Mouse (Mus musculus) CD4-positive naive resting alpha-beta T cell, adult 76 days (primary cell): ENCODE data around the gene Fam205c. TPM values are rescaled to one million over a fixed set of nuclear protein-coding genes. Genes with fewer than 3 reads are reported as not detected.

Experiments used
- total RNA-seq: library from RNA; stranded (reverse); gene quantifications from one replicate; pipeline ENCODE4 v1.2.4, GENCODE M21; 2023

Fam205c gene
- not detected for total RNA-seq

GRCm38 (mm10) chr4:42874134-42874533, at the start of gene Fam205c:
Gene Fam205c (minus strand): TSS chr4:42874234.

GRCm38 (mm10) chr4:42916617-42917401, 42.8 kb upstream of the Fam205c start, which contains the start of gene Phf24:
Gene Phf24 (plus strand): TSS chr4:42916660.

GRCm38 (mm10) chr4:42856671-42857070, 17.4 kb downstream of the Fam205c start, which contains the start of gene Gm12394:
Gene Gm12394 (minus strand): TSS chr4:42856771.

DNA sequence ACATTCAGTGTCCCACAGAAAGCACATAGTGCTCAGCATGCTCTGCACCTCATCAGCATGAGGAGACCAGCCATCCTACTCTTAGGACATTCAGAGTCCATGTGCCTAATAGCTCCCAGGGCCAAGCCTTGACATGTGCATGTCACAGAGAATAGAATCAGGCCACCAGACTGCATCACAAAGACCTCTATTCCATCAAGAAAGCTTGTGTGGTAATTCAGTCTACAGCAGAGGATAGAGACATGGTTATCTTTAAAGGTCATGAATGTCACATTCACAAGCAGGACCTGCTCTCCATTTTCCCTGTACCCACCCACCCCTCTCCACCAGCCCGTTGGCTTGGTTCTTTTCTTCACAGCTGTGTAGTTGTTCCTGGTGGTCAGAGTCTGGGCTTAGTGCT, 20.2 kb downstream of the Fam205c start, which contains the start of gene Fam205a1:
Fam205a1 (minus strand) TSS at position 101 of the 400 bp plus-strand sequence.

Other genes starting within 250 kb of the Fam205c start
- gene Gm2564, start 244.5 kb downstream of the Fam205c start, total RNA-seq = not detected
- gene Ccl27b, start 219.0 kb downstream of the Fam205c start, total RNA-seq = not detected
- gene Il11ra2, start 212.3 kb downstream of the Fam205c start, total RNA-seq = not detected
- gene 4930578G10Rik, start 138.7 kb downstream of the Fam205c start, total RNA-seq = not detected
- gene Ccl19, start 117.7 kb downstream of the Fam205c start, total RNA-seq = not detected
- gene Ccl21a, start 100.2 kb downstream of the Fam205c start, total RNA-seq = not detected
- not detected for gene Fam205a1, start 20.3 kb downstream of the Fam205c start, total RNA-seq
- not detected for gene Gm12394, start 17.5 kb downstream of the Fam205c start, total RNA-seq
- gene Phf24, start 42.4 kb upstream of the Fam205c start, total RNA-seq = not detected
- gene Dnajb5, start 75.6 kb upstream of the Fam205c start, total RNA-seq = 34.9 TPM
- gene 1700022I11Rik, start 95.4 kb upstream of the Fam205c start, total RNA-seq = not detected
- 130 TPM for gene Vcp, start 126.3 kb upstream of the Fam205c start, total RNA-seq
- 14.8 TPM for gene Fancg, start 136.3 kb upstream of the Fam205c start, total RNA-seq
- gene Pigo, start 151.6 kb upstream of the Fam205c start, total RNA-seq = 42.0 TPM
- gene Stoml2, start 157.5 kb upstream of the Fam205c start, total RNA-seq = 43.4 TPM
- gene Fam214b, start 172.0 kb upstream of the Fam205c start, total RNA-seq = 7.8 TPM
- 1.6 TPM for gene Unc13b, start 184.7 kb upstream of the Fam205c start, total RNA-seq